Mouse (Mus musculus): ENCODE measurements at regions not wholly inside any gene's neighbourhood (a gene's known extent, or its start where the extent isn't known, plus 50 kb on each side); places are given as distances from the start of the nearest gene placed in this dataset.

DNA sequence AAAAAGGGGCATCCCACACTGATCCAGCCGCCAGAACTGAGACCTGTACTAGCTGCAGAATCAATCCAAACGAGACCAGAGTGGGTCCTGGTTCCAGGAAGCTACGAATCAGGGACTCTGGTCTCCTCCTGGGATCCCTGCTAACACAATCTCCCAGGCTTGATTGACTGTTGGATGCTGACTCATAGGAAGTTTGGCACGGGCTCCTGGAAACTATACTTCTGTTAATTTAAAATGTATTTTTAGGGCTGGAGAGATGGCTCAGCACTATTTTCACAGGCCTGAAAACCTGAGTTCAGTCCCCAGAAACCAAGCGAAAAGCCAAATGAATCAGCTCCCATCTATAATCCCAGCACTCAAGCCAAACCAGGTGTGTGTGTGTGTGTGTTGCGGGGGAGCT is 138.5 kb downstream of the Vegfa start:
- intact Hi-C loops (cut with DNase I), result no loop called here
- DNase-seq, result no peak

GRCm38 (mm10) chr17:45893094-45893493 is 139.1 kb downstream of the Vegfa start:
- peak; percentile 43 for DNase-seq
- intact Hi-C loops (cut with DNase I), result no loop called here

DNA sequence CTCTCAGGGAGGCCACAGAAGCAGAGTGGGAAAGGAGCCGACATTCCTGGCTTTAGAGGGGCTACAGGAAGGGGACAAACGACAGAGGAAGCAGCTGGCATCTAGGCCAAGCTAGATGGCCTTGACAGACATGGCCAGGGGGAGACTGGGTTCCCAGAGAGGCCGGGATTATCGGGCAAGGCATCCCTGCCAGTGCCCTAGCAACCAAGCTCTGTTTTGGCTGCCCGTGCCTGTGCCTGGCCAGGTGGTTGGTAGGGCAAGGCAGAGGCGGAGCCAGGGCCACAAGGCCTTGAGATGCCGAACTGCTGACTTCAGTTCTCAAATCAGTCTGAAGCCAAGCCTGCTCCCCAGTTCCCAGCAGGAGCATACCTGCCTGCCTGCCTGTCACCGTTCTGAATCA is 142.7 kb downstream of the Vegfa start:
- intact Hi-C loops (cut with DNase I), result no loop called here
- peak; percentile 55 for DNase-seq

GRCm38 (mm10) chr17:45889051-45889450 is 143.1 kb downstream of the Vegfa start:
- intact Hi-C loops (cut with DNase I), result no loop called here
- DNase-seq, result no peak

- intact Hi-C loops (cut with DNase I), result no loop called here
- DNase-seq, result no peak
These were observed 145.6 kb downstream of the Vegfa start for GRCm38 (mm10) chr17:45886420-45887049.

- intact Hi-C loops (cut with DNase I), result no loop called here
These were observed 146.5 kb downstream of the Vegfa start for GRCm38 (mm10) chr17:45885461-45886336.

DNA sequence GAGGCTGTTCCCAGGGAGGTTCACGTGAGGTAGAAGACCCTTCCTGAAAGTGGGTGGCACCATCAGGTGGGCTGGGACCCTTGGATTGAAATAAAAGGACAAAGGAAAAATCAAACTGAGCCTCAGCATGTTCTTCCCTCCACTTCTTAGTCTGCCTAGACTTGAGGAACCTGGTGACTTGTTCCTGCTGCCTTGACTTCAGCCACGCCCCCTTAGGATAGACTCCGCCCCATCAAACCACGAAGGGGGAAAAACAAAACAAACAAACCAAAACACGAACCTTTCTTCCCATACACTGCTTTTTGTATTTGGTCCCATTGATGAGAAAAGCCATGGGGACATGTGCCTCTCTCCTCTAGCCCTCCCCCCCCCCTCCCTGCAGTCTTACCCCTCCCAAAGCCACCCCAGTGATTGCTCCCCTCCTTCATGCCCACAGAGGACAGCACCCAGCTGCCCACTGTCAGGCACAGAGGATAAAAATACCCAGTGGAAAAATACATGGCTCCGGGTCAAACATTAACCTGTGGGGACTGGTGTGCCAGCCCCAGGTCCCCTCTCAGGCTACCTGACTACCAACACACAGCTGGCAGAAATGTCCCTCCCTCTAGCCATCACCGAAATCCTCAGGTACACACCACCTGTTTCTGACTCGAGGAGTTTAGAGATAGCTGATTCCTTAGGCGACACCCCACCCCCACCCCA is 148.0 kb downstream of the Vegfa start:
- intact Hi-C loops (cut with DNase I), result no loop called here
- DNase-seq, result no peak

More at GRCm38 (mm10) chr17:45885461-45886336, 146.5 kb downstream of the Vegfa start:
- DNase-seq, result no peak

GRCm38 (mm10) chr17:45882682-45883081 is 149.0 kb upstream of the 1600014C23Rik start:
- DNase-seq, result no peak
- intact Hi-C loops (cut with DNase I), result no loop called here

- intact Hi-C loops (cut with DNase I), result no loop called here
These were observed 147.6 kb upstream of the 1600014C23Rik start for GRCm38 (mm10) chr17:45881284-45881683.

DNA sequence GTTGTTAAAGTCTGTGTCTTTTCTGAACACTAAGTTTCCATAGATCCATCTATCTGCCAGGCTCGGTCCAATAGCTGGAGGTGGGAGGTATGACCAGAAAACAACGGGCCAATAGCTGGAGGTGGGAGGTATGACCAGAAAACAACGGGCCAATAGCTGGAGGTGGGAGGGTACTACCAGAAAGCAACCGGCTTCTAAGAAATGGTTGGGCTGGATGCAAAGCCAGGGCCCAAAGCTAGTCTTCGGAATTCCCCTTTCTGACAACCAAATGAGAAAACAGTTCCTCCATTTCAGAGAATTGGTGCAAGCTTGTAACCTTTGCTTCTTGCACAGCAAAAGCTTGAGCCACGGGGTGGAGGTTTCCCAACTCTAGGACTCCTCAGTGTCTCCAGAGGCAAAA is 147.1 kb upstream of the 1600014C23Rik start:
- intact Hi-C loops (cut with DNase I), result no loop called here

More at GRCm38 (mm10) chr17:45881284-45881683, 147.6 kb upstream of the 1600014C23Rik start:
- no peak for DNase-seq

DNA sequence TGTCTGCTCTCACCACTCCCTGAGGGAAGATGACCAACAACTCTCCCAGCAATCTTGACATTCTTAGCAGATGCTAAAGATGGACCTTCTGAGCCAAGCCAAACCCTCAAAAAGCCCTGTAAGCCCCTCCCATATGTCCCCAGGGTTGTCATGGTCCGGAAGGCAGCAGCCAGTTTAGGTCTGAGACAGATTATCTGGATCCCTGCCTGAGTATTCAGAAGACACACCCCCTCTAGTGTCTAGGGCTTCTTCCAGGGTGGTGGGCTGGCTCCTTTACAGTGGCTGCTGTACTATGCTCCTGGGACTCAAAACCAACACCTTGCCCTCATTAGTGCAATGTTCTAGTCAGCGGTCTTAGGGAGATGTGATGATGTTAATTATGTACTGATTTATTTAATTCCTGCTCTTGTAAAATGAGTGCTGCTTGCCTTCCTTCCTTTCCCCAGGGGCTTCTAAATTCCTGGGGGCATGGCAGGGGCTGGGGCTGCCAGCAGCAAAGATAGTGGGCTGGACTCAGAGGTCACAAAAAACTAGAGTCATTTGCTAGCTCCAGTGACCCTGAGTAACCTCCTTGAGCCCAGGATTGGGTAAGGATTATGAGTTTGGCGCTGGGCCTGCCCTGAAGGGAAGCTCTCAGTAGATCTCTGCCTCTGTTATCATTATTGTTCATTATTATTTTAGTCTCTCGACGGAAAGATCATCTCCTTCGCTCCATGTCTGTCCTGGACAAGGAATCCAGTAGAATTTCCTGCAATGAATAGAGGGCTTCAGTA is 146.0 kb upstream of the 1600014C23Rik start:
- intact Hi-C loops (cut with DNase I), result no loop called here
- no peak for DNase-seq

More for the DNA sequence above, 147.1 kb upstream of the 1600014C23Rik start:
- no peak for DNase-seq

- intact Hi-C loops (cut with DNase I), result no loop called here
- no peak for DNase-seq
These were observed 144.8 kb upstream of the 1600014C23Rik start for GRCm38 (mm10) chr17:45878394-45878793.

- intact Hi-C loops (cut with DNase I), result no loop called here
- DNase-seq, result no peak
These were observed 141.7 kb upstream of the 1600014C23Rik start for GRCm38 (mm10) chr17:45875325-45875724.

- DNase-seq, result no peak
- intact Hi-C loops (cut with DNase I), result no loop called here
These were observed 140.4 kb upstream of the 1600014C23Rik start for GRCm38 (mm10) chr17:45873996-45874395.

DNA sequence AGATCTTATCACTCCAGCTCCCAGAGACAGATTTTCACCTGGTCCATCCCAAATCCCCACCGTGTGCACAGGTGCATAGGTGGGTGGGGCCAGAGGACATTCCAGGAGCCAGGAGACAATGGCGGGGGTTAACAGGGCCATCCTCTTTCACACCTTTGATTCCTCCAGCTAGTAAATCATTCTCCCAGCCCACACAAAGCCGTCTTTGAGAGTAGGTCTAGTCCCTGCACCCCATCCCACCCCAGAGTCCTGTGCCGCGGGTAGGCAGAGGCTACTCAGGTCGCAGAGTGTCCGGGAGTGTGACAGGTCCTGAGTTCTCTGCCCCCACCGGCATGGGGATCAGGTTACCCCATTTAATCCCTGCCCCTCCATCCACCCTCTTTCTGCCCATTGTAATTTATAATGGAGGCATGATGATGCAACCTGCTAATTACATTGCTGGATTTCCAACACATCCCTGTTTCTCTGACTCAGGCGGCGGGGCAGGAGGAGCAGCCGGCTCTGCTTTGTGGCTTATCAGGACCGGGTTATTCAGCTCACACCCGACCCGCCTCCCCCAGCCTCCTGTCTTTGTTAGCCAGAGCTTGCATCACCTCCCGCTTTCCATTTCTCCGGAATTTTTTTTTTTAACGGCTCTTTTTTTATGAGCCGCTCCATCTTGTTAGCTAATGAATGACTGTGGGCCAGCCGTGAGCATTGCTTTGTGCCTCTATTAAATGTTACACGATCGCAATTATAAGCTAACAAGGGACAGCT is 139.7 kb upstream of the 1600014C23Rik start:
- DNase-seq, result no peak

DNA sequence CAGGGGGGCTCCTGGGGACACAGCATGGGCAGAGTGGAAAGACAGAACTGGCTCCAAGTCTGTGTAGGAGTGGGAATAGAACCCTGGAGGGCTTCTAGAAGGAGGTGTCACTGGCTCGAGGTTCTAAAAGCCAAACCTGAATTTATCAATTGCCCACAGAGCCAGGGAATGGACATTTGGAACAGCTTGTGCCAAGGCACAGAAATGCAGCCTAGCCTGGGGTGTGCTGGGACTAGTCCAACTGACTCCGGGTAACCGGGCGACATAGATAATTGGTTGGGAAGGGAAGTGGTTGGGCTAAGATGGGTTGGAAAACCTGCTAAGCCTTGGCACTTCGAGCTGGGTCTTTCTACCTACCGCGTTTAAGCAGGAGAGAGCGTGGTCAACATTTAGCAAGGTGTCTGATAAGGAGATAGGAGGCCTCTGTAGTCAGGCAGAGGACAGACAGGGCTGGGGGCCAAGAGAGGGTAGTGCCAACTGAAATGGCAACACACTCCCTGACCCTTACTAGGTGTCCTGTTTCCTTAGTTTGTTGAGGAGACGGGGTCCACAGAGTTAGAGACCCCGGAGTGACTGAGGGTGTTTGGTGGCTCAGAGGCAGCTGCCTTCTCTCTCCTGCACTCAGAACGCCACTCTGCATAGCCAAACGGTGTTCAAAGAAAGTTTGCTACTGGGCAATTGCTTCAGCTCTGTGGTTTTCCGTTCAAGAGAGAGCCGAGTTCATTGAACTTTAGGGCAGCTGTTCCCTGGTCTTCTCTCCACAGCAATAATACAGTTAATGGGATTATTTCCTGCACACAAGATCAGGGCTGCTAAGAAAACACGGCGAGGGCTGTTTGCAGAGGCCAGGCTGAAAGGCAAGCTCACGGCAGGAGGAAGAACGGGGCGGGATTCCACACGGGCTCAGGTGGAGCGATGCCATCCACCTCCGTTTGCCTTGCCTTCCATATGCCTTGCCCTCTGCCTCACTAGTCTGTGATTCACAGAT is 138.3 kb upstream of the 1600014C23Rik start:
- peak; percentile 41 for DNase-seq
- intact Hi-C loops (cut with DNase I), result no loop called here

More for the DNA sequence above, 139.7 kb upstream of the 1600014C23Rik start:
- intact Hi-C loops (cut with DNase I), result no loop called here

DNA sequence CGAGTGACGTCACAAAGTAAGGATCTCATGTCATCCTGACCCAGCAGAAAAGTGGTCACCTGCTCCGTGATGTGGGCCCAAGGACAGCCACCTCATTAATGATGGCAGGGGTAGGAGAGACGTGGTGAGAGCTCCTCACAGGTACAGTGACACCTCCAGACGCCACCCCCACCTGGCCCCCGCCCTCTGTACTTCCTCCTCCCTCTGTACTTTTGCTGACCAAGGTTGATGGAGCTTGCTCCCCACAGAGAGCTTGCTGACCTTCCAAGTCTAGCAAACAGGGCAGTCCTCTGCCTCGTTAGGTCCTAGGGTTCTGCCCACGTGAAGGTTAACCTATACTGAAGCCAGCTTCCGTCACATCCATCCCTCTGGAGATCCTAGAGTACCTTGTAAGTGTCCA is 137.4 kb upstream of the 1600014C23Rik start:
- intact Hi-C loops (cut with DNase I), result no loop called here

More for the DNA sequence above, 137.4 kb upstream of the 1600014C23Rik start:
- no peak for DNase-seq

All from left cerebral cortex, postnatal 4 days (tissue).